Mouse (Mus musculus) frontal cortex, postnatal 14 days (tissue): ENCODE data around the gene Ssh2.
"Not testable (repeated sequence)": the region's sequence is repeated elsewhere in the genome, so short reads cannot be mapped to it uniquely, and the experiment has no call there.

ENCODE experiments used
- DNase-seq, 2 experiments: peaks; one replicate each; pipeline ENCODE4 v3.0.0; 2022; ENCODE audit warnings: low spot score in 2 of 2

Ssh2 gene

GRCm38 (mm10) chr11:77230765-77231164, 14.7 kb downstream of the Ssh2 start:
- no peak for DNase-seq

- no peak for DNase-seq
Measured at GRCm38 (mm10) chr11:77231514-77231913, 15.4 kb downstream of the Ssh2 start.

- no peak for DNase-seq
Measured at GRCm38 (mm10) chr11:77235267-77235666, 19.2 kb downstream of the Ssh2 start.

- DNase-seq = no peak
Measured at GRCm38 (mm10) chr11:77239658-77240345, 23.7 kb downstream of the Ssh2 start.

GRCm38 (mm10) chr11:77240466-77241246, 24.6 kb downstream of the Ssh2 start:
- DNase-seq = no peak

GRCm38 (mm10) chr11:77242912-77243311, 26.8 kb downstream of the Ssh2 start:
- DNase-seq = no peak

- DNase-seq = no peak
Measured at GRCm38 (mm10) chr11:77252826-77253225, 36.7 kb downstream of the Ssh2 start.

GRCm38 (mm10) chr11:77259441-77259840, 43.4 kb downstream of the Ssh2 start:
- DNase-seq = no peak

- DNase-seq = no peak
Measured at GRCm38 (mm10) chr11:77267401-77267800, 51.3 kb downstream of the Ssh2 start.

- DNase-seq = no peak
Measured at GRCm38 (mm10) chr11:77276000-77276399, 59.9 kb downstream of the Ssh2 start.

GRCm38 (mm10) chr11:77278538-77278937, 62.5 kb downstream of the Ssh2 start:
- not testable (repeated sequence) for DNase-seq

GRCm38 (mm10) chr11:77280219-77280618, 64.1 kb downstream of the Ssh2 start:
- DNase-seq = no peak

GRCm38 (mm10) chr11:77291447-77291846, 75.4 kb downstream of the Ssh2 start:
- no peak for DNase-seq

- not testable (repeated sequence) for DNase-seq
Measured at GRCm38 (mm10) chr11:77293673-77294072, 77.6 kb downstream of the Ssh2 start.

GRCm38 (mm10) chr11:77297246-77297645, 81.2 kb downstream of the Ssh2 start:
- DNase-seq = no peak

- DNase-seq = no peak
Measured at GRCm38 (mm10) chr11:77307205-77307604, 91.1 kb downstream of the Ssh2 start.

- DNase-seq = no peak
Measured at GRCm38 (mm10) chr11:77308533-77308932, 92.4 kb downstream of the Ssh2 start.

GRCm38 (mm10) chr11:77317721-77318477, 101.8 kb downstream of the Ssh2 start:
- DNase-seq = no peak

- DNase-seq = no peak
Measured at GRCm38 (mm10) chr11:77318478-77319118, 102.5 kb downstream of the Ssh2 start.

GRCm38 (mm10) chr11:77321214-77321613, 105.1 kb downstream of the Ssh2 start:
- no peak for DNase-seq

- no peak for DNase-seq
Measured at GRCm38 (mm10) chr11:77330529-77330928, 114.4 kb downstream of the Ssh2 start.

GRCm38 (mm10) chr11:77347273-77347672, 131.2 kb downstream of the Ssh2 start:
- DNase-seq = no peak
